Mouse (Mus musculus): Measurements from ENCODE around the gene Actn1. TPM values are rescaled to one million over a fixed set of nuclear protein-coding genes. Genes with fewer than 3 reads are reported as not detected.

Actn1 gene
- polyA plus RNA-seq, 1 experiment from 2014 or later = 8.0 TPM

GRCm38 (mm10) chr12:80168178-80168686, 91.9 kb downstream of the Actn1 start:
- Histone ChIP-seq H3K27me3 (replicated peaks) (no peaks in the 10 kb centered on the region), H3K9ac (replicated peaks) (peak overlapping the region; percentile 63), H3K9me3 (replicated peaks) (no peaks in the 10 kb centered on the region), H3K4me1 (peaks cover 6% of the 10 kb centered on the region; the same call in 1 of the 2 replicates), H3K27ac (replicated peaks) (peak overlapping the region; percentile 94), H3K4me2 (peak overlapping the region; percentile 45), H3K4me3 (replicated peaks) (peak overlapping the region; percentile 57), H3K36me3 (peaks cover 18% of the 10 kb centered on the region)
- WGBS = 11% methylated on average over 35 of the region's 35 CpGs
- peak; percentile 88 for ATAC-seq (ENCODE audit: low FRiP score)

- Histone ChIP-seq H3K27ac (replicated peaks) (peak overlapping the region; percentile 41; the same call in 1 of the 2 replicates), H3K4me2 (no peak overlapping the region; the same call in 1 of the 2 replicates), H3K9me3 (replicated peaks) (no peaks in the 10 kb centered on the region), H3K9ac (replicated peaks) (no peak overlapping the region; the same call in 1 of the 2 replicates), H3K27me3 (replicated peaks) (no peaks in the 10 kb centered on the region), H3K4me1 (peaks cover 6% of the 10 kb centered on the region; the same call in 1 of the 2 replicates), H3K4me3 (replicated peaks) (no peak overlapping the region), H3K36me3 (peaks cover 15% of the 10 kb centered on the region; the same call in 1 of the 2 replicates)
- no peak for ATAC-seq (ENCODE audit: low FRiP score)
- WGBS = 81% methylated on average over 3 of the region's 3 CpGs
Measured at GRCm38 (mm10) chr12:80167321-80167720, 92.8 kb downstream of the Actn1 start.

- Histone ChIP-seq H3K4me3 (replicated peaks) (no peak overlapping the region), H3K4me1 (peaks cover 6% of the 10 kb centered on the region; the same call in 1 of the 2 replicates), H3K36me3 (peaks cover 14% of the 10 kb centered on the region; the same call in 1 of the 2 replicates), H3K27me3 (replicated peaks) (no peaks in the 10 kb centered on the region), H3K9me3 (replicated peaks) (no peaks in the 10 kb centered on the region), H3K4me2 (no peak overlapping the region), H3K9ac (replicated peaks) (no peak overlapping the region), H3K27ac (replicated peaks) (0 out of 2 replicates have a peak overlapping the region, but pooled peaks have one; percentile 41)
- no peak for ATAC-seq (ENCODE audit: low FRiP score)
- 78% methylated on average over 4 of the region's 4 CpGs for WGBS
Measured at GRCm38 (mm10) chr12:80166651-80167050, 93.5 kb downstream of the Actn1 start.

- Histone ChIP-seq H3K36me3 (no peaks in the 10 kb centered on the region), H3K4me2 (no peak overlapping the region), H3K4me1 (peaks cover 6% of the 10 kb centered on the region; the same call in 1 of the 2 replicates), H3K9me3 (replicated peaks) (no peaks in the 10 kb centered on the region), H3K4me3 (replicated peaks) (no peak overlapping the region), H3K9ac (replicated peaks) (no peak overlapping the region), H3K27me3 (replicated peaks) (no peaks in the 10 kb centered on the region), H3K27ac (replicated peaks) (peak overlapping the region; percentile 34; the same call in 1 of the 2 replicates)
- 92% methylated on average over 8 of the region's 8 CpGs for WGBS
- no peak for ATAC-seq (ENCODE audit: low FRiP score)
Measured at GRCm38 (mm10) chr12:80164526-80164925, 95.6 kb downstream of the Actn1 start.

GRCm38 (mm10) chr12:80162448-80162847, 97.7 kb downstream of the Actn1 start:
- Histone ChIP-seq H3K27ac (replicated peaks) (no peak overlapping the region), H3K27me3 (replicated peaks) (no peaks in the 10 kb centered on the region), H3K36me3 (no peaks in the 10 kb centered on the region), H3K4me3 (replicated peaks) (no peak overlapping the region), H3K9me3 (replicated peaks) (no peaks in the 10 kb centered on the region), H3K4me2 (no peak overlapping the region), H3K4me1 (peaks cover 2% of the 10 kb centered on the region; the same call in 1 of the 2 replicates), H3K9ac (replicated peaks) (no peak overlapping the region)
- ATAC-seq (ENCODE audit: low FRiP score) = no peak
- WGBS = 73% methylated on average over 3 of the region's 3 CpGs

GRCm38 (mm10) chr12:80157675-80158074, 102.5 kb downstream of the Actn1 start:
- WGBS = 6% methylated on average over 5 of the region's 5 CpGs
- Histone ChIP-seq H3K4me2 (peak overlapping the region; percentile 28; the same call in 1 of the 2 replicates), H3K4me3 (replicated peaks) (no peak overlapping the region), H3K9me3 (replicated peaks) (no peaks in the 10 kb centered on the region), H3K9ac (replicated peaks) (no peak overlapping the region), H3K36me3 (no peaks in the 10 kb centered on the region), H3K27ac (replicated peaks) (no peak overlapping the region), H3K4me1 (peaks cover 2% of the 10 kb centered on the region; the same call in 1 of the 2 replicates), H3K27me3 (replicated peaks) (no peaks in the 10 kb centered on the region)
- no peak for ATAC-seq (ENCODE audit: low FRiP score)

- WGBS = 45% methylated on average over 10 of the region's 10 CpGs
- no peak for ATAC-seq (ENCODE audit: low FRiP score)
Measured at GRCm38 (mm10) chr12:80153687-80154326, 106.4 kb downstream of the Actn1 start.

GRCm38 (mm10) chr12:80153078-80153477, 107.1 kb downstream of the Actn1 start:
- no peaks in the 10 kb centered on the region for H3K27me3 ChIP-seq (replicated peaks)
- H3K27ac ChIP-seq (replicated peaks) = no peak overlapping the region
- no peak overlapping the region for H3K4me3 ChIP-seq (replicated peaks)
- ATAC-seq (ENCODE audit: low FRiP score) = no peak
- H3K9me3 ChIP-seq (replicated peaks) = no peaks in the 10 kb centered on the region
- peaks cover 2% of the 10 kb centered on the region; the same call in 1 of the 2 replicates for H3K4me1 ChIP-seq
- no peaks in the 10 kb centered on the region for H3K36me3 ChIP-seq
- no peak overlapping the region for H3K9ac ChIP-seq (replicated peaks)
- 84% methylated on average over 6 of the region's 6 CpGs for WGBS
- no peak overlapping the region for H3K4me2 ChIP-seq

More at GRCm38 (mm10) chr12:80153687-80154326, 106.4 kb downstream of the Actn1 start:
- no peak overlapping the region for H3K4me2 ChIP-seq
- no peaks in the 10 kb centered on the region for H3K27me3 ChIP-seq (replicated peaks)
- H3K9ac ChIP-seq (replicated peaks) = no peak overlapping the region
- H3K27ac ChIP-seq (replicated peaks) = no peak overlapping the region
- no peaks in the 10 kb centered on the region for H3K36me3 ChIP-seq
- H3K4me1 ChIP-seq = peaks cover 2% of the 10 kb centered on the region; the same call in 1 of the 2 replicates
- no peak overlapping the region for H3K4me3 ChIP-seq (replicated peaks)
- H3K9me3 ChIP-seq (replicated peaks) = no peaks in the 10 kb centered on the region

GRCm38 (mm10) chr12:80151821-80152220, 108.3 kb downstream of the Actn1 start:
- H3K9me3 ChIP-seq (replicated peaks) = no peaks in the 10 kb centered on the region
- no peaks in the 10 kb centered on the region for H3K36me3 ChIP-seq
- no peaks in the 10 kb centered on the region for H3K27me3 ChIP-seq (replicated peaks)
- no peak for ATAC-seq (ENCODE audit: low FRiP score)
- H3K4me2 ChIP-seq = no peak overlapping the region
- H3K9ac ChIP-seq (replicated peaks) = no peak overlapping the region
- peaks cover 2% of the 10 kb centered on the region; the same call in 1 of the 2 replicates for H3K4me1 ChIP-seq
- H3K27ac ChIP-seq (replicated peaks) = no peak overlapping the region
- 92% methylated on average over 6 of the region's 6 CpGs for WGBS
- no peak overlapping the region for H3K4me3 ChIP-seq (replicated peaks)

GRCm38 (mm10) chr12:80150624-80151023, 109.5 kb downstream of the Actn1 start:
- WGBS = 27% methylated on average over 8 of the region's 8 CpGs
- no peak for ATAC-seq (ENCODE audit: low FRiP score)
- Histone ChIP-seq H3K27me3 (replicated peaks) (no peaks in the 10 kb centered on the region), H3K9ac (replicated peaks) (no peak overlapping the region), H3K4me3 (replicated peaks) (no peak overlapping the region), H3K4me1 (peaks cover 12% of the 10 kb centered on the region), H3K9me3 (replicated peaks) (no peaks in the 10 kb centered on the region), H3K36me3 (no peaks in the 10 kb centered on the region), H3K27ac (replicated peaks) (no peak overlapping the region), H3K4me2 (0 out of 2 replicates have a peak overlapping the region, but pooled peaks have one; percentile 1)

- Histone ChIP-seq H3K9ac (replicated peaks) (no peak overlapping the region), H3K27me3 (replicated peaks) (no peaks in the 10 kb centered on the region), H3K4me3 (replicated peaks) (no peak overlapping the region), H3K4me2 (no peak overlapping the region), H3K27ac (replicated peaks) (no peak overlapping the region), H3K36me3 (no peaks in the 10 kb centered on the region), H3K9me3 (replicated peaks) (no peaks in the 10 kb centered on the region), H3K4me1 (peaks cover 15% of the 10 kb centered on the region)
- no peak for ATAC-seq (ENCODE audit: low FRiP score)
- 85% methylated on average over 11 of the region's 11 CpGs for WGBS
Measured at GRCm38 (mm10) chr12:80147563-80148214, 112.5 kb downstream of the Actn1 start.

Data from neural tube, embryonic 15.5 days (tissue).